Mouse (Mus musculus) left cerebral cortex, postnatal 14 days (tissue): Measurements from ENCODE around the gene Mrps23. TPM values are rescaled to one million over a fixed set of nuclear protein-coding genes. Genes with fewer than 3 reads are reported as not detected.

ENCODE experiments used
- DNase-seq, 2 experiments: peaks; one replicate each; pipeline ENCODE4 v3.0.0; 2021 to 2022; ENCODE audit warnings: low spot score in 2 of 2, mixed read lengths in 1 of 2
- intact Hi-C: fragments of 180-260 bp; cut with DNase I; formaldehyde crosslinking; loops from one replicate; pipeline ENCODE4 v1.15.1; 2025
- long read RNA-seq, 2 experiments: library from polyadenylated mRNA; stranded (forward); transcript quantifications; one replicate each; pipeline ENCODE4 v2.0.0; 2021
- total RNA-seq, 2 experiments: library from RNA; stranded (reverse); gene quantifications; 2 replicates each; pipeline ENCODE4 v1.2.3; 2021

Gene Mrps23
- total RNA-seq: 10 to 100 TPM; 68.6 to 75.4 TPM
- long read RNA-seq, experiment 1, transcript Mrps23-203 (5 exons, 1,404 nt): minor isoform, 10 of 49 reads
- long read RNA-seq, experiment 1, transcript Mrps23-201 (5 exons, 1,332 nt): major isoform, 36 of 49 reads
- long read RNA-seq, experiment 1, partial matches to known transcripts: 0 of 49 reads
- long read RNA-seq, experiment 1, other reads (novel, unspliced or antisense): 3 of 49 reads
- long read RNA-seq, experiment 2, transcript Mrps23-201 (5 exons, 1,332 nt): minor isoform, 12 of 29 reads
- long read RNA-seq, experiment 2, transcript Mrps23-203 (5 exons, 1,404 nt): major isoform, 16 of 29 reads
- long read RNA-seq, experiment 2, partial matches to known transcripts: 1 of 29 reads
- long read RNA-seq, experiment 2, other reads (novel, unspliced or antisense): 0 of 29 reads

- intact Hi-C loops: no loop called here
- peak; percentile 92 for DNase-seq
These were observed at the start of gene Mrps23 for GRCm38 (mm10) chr11:88203712-88204532. TSS of gene Mrps23 (plus strand) at chr11:88204388.

GRCm38 (mm10) chr11:88154500-88154899 is 49.7 kb upstream of the Mrps23 start:
- intact Hi-C loops: no loop called here
- DNase-seq: no peak

- intact Hi-C loops: no loop called here
- DNase-seq: peak; percentile 33 to 55
These were observed 48.7 kb upstream of the Mrps23 start for GRCm38 (mm10) chr11:88155451-88155850.

- no peak for DNase-seq
- intact Hi-C loops: no loop called here
These were observed 48.2 kb upstream of the Mrps23 start for GRCm38 (mm10) chr11:88155998-88156397.

- intact Hi-C loops: no loop called here
- no peak for DNase-seq
These were observed 47.8 kb upstream of the Mrps23 start for GRCm38 (mm10) chr11:88156403-88156802.

- intact Hi-C loops: no loop called here
- DNase-seq: no peak
These were observed 45.3 kb upstream of the Mrps23 start for GRCm38 (mm10) chr11:88158842-88159246.

GRCm38 (mm10) chr11:88159389-88159788 is 44.8 kb upstream of the Mrps23 start:
- no peak for DNase-seq
- intact Hi-C loops: no loop called here

GRCm38 (mm10) chr11:88160316-88160715 is 43.9 kb upstream of the Mrps23 start:
- DNase-seq: no peak
- intact Hi-C loops: loop anchor here (5.0 kb wide), 1 partner anchor 73 kb away; no protein-coding TSS in a partner anchor

- intact Hi-C loops: loop anchor here (5.0 kb wide), 1 partner anchor 74 kb away; no protein-coding TSS in a partner anchor
- peak; percentile 59 to 78 for DNase-seq
These were observed 43.1 kb upstream of the Mrps23 start for GRCm38 (mm10) chr11:88161051-88161581.

- intact Hi-C loops: loop anchor here (5.0 kb wide), 1 partner anchor 75 kb away; no protein-coding TSS in a partner anchor
- peak; percentile 78 to 86 for DNase-seq
These were observed 42.4 kb upstream of the Mrps23 start for GRCm38 (mm10) chr11:88161651-88162362.

- DNase-seq: no peak
- intact Hi-C loops: loop anchor here (5.0 kb wide), 1 partner anchor 75 kb away; no protein-coding TSS in a partner anchor
These were observed 41.4 kb upstream of the Mrps23 start for GRCm38 (mm10) chr11:88162740-88163139.

- no peak for DNase-seq
- intact Hi-C loops: loop anchor here (5.0 kb wide), 1 partner anchor 77 kb away; no protein-coding TSS in a partner anchor
These were observed 39.9 kb upstream of the Mrps23 start for GRCm38 (mm10) chr11:88164213-88164723.

- intact Hi-C loops: loop anchor here (5.0 kb wide), 1 partner anchor 78 kb away; no protein-coding TSS in a partner anchor
- DNase-seq: no peak
These were observed 39.3 kb upstream of the Mrps23 start for GRCm38 (mm10) chr11:88164801-88165377.

- DNase-seq: no peak
- intact Hi-C loops: no loop called here
These were observed 38.4 kb upstream of the Mrps23 start for GRCm38 (mm10) chr11:88165683-88166364.

- DNase-seq: no peak
- intact Hi-C loops: no loop called here
These were observed 37.7 kb upstream of the Mrps23 start for GRCm38 (mm10) chr11:88166471-88166870.

- intact Hi-C loops: no loop called here
These were observed 35.6 kb upstream of the Mrps23 start for GRCm38 (mm10) chr11:88168611-88169010.

GRCm38 (mm10) chr11:88169531-88170040 is 34.6 kb upstream of the Mrps23 start:
- intact Hi-C loops: no loop called here
- DNase-seq: no peak

More at GRCm38 (mm10) chr11:88168611-88169010, 35.6 kb upstream of the Mrps23 start:
- no peak for DNase-seq

- intact Hi-C loops: no loop called here
- no peak for DNase-seq
These were observed 33.6 kb upstream of the Mrps23 start for GRCm38 (mm10) chr11:88170606-88171005.
